Mouse (Mus musculus) gastrocnemius, postnatal 10 days (tissue): ENCODE measurements around the gene Olfr478. TPM values are rescaled to one million over a fixed set of nuclear protein-coding genes. Genes with fewer than 3 reads are reported as not detected.
"Not testable (repeated sequence)": the region's sequence is repeated elsewhere in the genome, so short reads cannot be mapped to it uniquely, and the experiment has no call there.

ENCODE experiments used
- DNase-seq: peaks from one replicate; pipeline ENCODE4 v3.0.0; 2021; ENCODE audit warnings: mixed read lengths
- long read RNA-seq, 2 experiments: library from polyadenylated mRNA; stranded (forward); transcript quantifications; one replicate each; pipeline ENCODE4 v2.0.0; 2021
- total RNA-seq, 2 experiments: library from RNA; stranded (reverse); gene quantifications; 2 replicates each; pipeline ENCODE4 v1.2.3; 2021

The Olfr478 gene
- total RNA-seq = not detected
- long read RNA-seq, experiment 1 = 0 reads
- long read RNA-seq, experiment 2 = 0 reads

DNA sequence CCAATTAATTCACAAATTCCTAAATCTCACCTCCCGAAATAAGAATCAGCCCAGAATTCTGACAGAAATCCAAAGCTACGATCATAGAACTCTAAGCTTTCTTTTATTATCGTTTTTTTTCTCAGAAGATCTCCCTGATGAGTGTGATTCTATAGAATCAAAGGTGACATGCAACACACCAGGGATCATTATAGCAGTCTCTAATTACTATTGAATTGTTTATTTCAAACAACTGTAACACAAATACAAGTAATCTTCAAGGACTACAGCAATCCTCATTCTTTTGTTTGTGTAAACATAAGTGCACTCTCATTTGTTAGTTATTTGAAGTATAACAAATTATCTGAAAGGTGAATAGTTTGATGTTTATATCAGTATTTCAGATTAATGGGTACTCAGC is at the start of gene Olfr478:
Gene Olfr478 (minus strand): TSS at position 101 of the 400 bp plus-strand sequence.
- no peak for DNase-seq

DNA sequence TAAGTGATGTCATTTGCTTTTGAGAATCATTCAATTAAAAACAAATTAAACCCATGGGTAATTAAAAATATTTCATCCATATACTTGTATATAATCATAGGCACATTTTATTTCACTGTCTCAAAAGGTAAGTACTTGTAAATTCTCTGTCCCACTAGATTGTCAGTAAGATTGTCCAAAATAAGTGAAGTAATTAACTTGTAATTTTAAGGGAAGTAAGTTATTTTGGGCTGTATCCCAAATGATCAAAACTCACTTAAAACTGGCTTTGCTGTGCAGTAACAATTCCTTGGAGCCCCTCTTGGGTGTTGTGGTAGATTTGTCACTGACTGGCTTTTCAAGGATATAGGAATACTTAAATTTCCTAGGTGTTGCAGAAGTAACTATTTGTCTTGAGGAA is 45.8 kb upstream of the Olfr478 start, which contains the start of gene Olfr481:
Gene Olfr481 (plus strand): TSS at position 301 of the 400 bp plus-strand sequence.
- DNase-seq = no peak

GRCm38 (mm10) chr7:108067246-108067645 is 33.5 kb upstream of the Olfr478 start, which contains the start of gene Olfr480:
TSS of gene Olfr480 (minus strand) at chr7:108067346.
- DNase-seq = no peak

GRCm38 (mm10) chr7:108050393-108050792 is 16.6 kb upstream of the Olfr478 start, which contains the start of gene Olfr479:
TSS of gene Olfr479 (plus strand) at chr7:108050693.
- DNase-seq = no peak

DNA sequence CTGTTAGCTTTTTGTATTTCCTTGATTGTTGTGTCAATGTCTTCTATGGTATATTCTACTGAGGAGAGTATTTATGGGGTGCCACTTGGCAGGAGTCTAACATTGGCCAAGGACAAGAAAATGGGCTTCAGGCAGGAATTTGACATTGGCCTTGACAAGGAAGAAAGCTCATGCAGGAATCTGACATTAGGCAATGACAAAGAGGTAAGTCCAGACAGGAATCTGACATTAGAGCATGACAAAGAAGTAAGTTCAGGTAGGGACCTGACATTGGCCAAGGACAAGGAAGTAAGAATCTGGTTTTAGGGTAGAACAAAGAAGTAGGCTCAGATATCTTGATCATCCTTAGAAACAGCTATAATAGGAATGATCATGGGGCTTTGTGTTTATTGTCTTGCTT is 19.5 kb downstream of the Olfr478 start:
- not testable (repeated sequence) for DNase-seq

- DNase-seq = no peak
Observed at GRCm38 (mm10) chr7:107986393-107986792, 47.4 kb downstream of the Olfr478 start, which contains the start of gene Olfr477. TSS of gene Olfr477 (plus strand) at chr7:107986693.

Other genes with a start within 250 kb of the Olfr478 start
- not detected for gene Ovch2, start 232.8 kb downstream of the Olfr478 start, total RNA-seq
- gene Olfr467, start 221.7 kb downstream of the Olfr478 start, total RNA-seq = not detected
- gene Olfr469, start 208.4 kb downstream of the Olfr478 start, total RNA-seq = not detected
- gene Olfr470, start 186.5 kb downstream of the Olfr478 start, total RNA-seq = not detected
- gene Olfr472, start 136.1 kb downstream of the Olfr478 start, total RNA-seq = under 1 TPM in 1 of 2 experiments, not detected in 1; 0.05 TPM
- not detected for gene Olfr473, start 103.5 kb downstream of the Olfr478 start, total RNA-seq
- not detected for gene Olfr474, start 79.3 kb downstream of the Olfr478 start, total RNA-seq
- not detected for gene Olfr476, start 69.2 kb downstream of the Olfr478 start, total RNA-seq
- gene Olfr477, start 47.3 kb downstream of the Olfr478 start, total RNA-seq = not detected
- not detected for gene Olfr479, start 16.7 kb upstream of the Olfr478 start, total RNA-seq
- not detected for gene Olfr480, start 33.4 kb upstream of the Olfr478 start, total RNA-seq
- not detected for gene Olfr481, start 45.9 kb upstream of the Olfr478 start, total RNA-seq
- 1 to 10 TPM in 1 of 2 experiments, under 1 TPM in 1; 0.63 to 1.0 TPM for gene Olfr482, start 63.6 kb upstream of the Olfr478 start, total RNA-seq
- gene Olfr483, start 66.9 kb upstream of the Olfr478 start, total RNA-seq = not detected
- not detected for gene Olfr484, start 93.5 kb upstream of the Olfr478 start, total RNA-seq
- not detected for gene Olfr485, start 125.9 kb upstream of the Olfr478 start, total RNA-seq
- not detected for gene Olfr486, start 138.8 kb upstream of the Olfr478 start, total RNA-seq
- gene Olfr487, start 180.6 kb upstream of the Olfr478 start, total RNA-seq = not detected
- not detected for gene Olfr488, start 224.4 kb upstream of the Olfr478 start, total RNA-seq